Mouse (Mus musculus) lung, embryonic 15.5 days (tissue): ENCODE results near the gene Cadps2. TPM values are rescaled to one million over a fixed set of nuclear protein-coding genes. Genes with fewer than 3 reads are reported as not detected.
A peak's percentile ranks its signal among the peaks of the same experiment; 100 is the strongest.

Experiments used
- ATAC-seq: fragments of 200-750 bp; cut with Nextera tagmentation; 2 replicates; pipeline ENCODE4 v1.8.0; 2017; ENCODE audit warnings: moderate number of reproducible peaks, borderline replicate concordance; ENCODE audit not compliant: low FRiP score, low TSS enrichment; ENCODE audit errors: extremely low read depth
- H3K27ac ChIP-seq: fragments of 300-500 bp; sonication (generic); 2 replicates; pipeline ENCODE4 v1.5.1; 2015; ENCODE audit warnings: moderate library complexity, mild to moderate bottlenecking, inconsistent platforms
- H3K27me3 ChIP-seq: fragments of 300-500 bp; sonication (generic); 2 replicates; pipeline ENCODE4 v1.6.1; 2015; ENCODE audit warnings: inconsistent platforms
- H3K36me3 ChIP-seq: fragments of 300-500 bp; sonication (generic); 2 replicates; pipeline ENCODE4 v1.6.1; 2015; ENCODE audit warnings: inconsistent platforms
- H3K4me1 ChIP-seq: fragments of 300-500 bp; sonication (generic); 2 replicates; pipeline ENCODE4 v1.6.1; 2015; ENCODE audit warnings: inconsistent platforms
- H3K4me2 ChIP-seq: fragments of 300-500 bp; sonication (generic); 2 replicates; pipeline ENCODE4 v1.6.1; 2015; ENCODE audit warnings: inconsistent platforms, mild to moderate bottlenecking, moderate library complexity
- H3K4me3 ChIP-seq: fragments of 300-500 bp; sonication (generic); 2 replicates; pipeline ENCODE4 v1.5.1; 2015; ENCODE audit warnings: mild to moderate bottlenecking, inconsistent platforms
- H3K9ac ChIP-seq: fragments of 300-500 bp; sonication (generic); 2 replicates; pipeline ENCODE4 v1.6.1; 2015; ENCODE audit warnings: inconsistent platforms
- H3K9me3 ChIP-seq: fragments of 300-500 bp; sonication (generic); 2 replicates; pipeline ENCODE4 v1.6.1; 2016; ENCODE audit warnings: inconsistent platforms
- WGBS: fragments of 180-500 bp; shearing (Covaris S2); methylation state at CpG from one replicate; pipeline ENCODE4 v1.1.7; 2015; 5-methylcytosine and 5-hydroxymethylcytosine counted together
- polyA plus RNA-seq: library from polyadenylated mRNA; unstranded; fragments of >200 nt; fragmentation: Nextera tagmentation; extraction: Ambion mirVana; gene quantifications from 2 replicates; pipeline ENCODE4 v1.2.1, GENCODE M21; 2015

Cadps2 gene
- polyA plus RNA-seq, 1 experiment from 2014 or later: 7.9 TPM

GRCm38 (mm10) chr6:23410256-23411049 is 428.8 kb downstream of the Cadps2 start:
- H3K27ac ChIP-seq: no peak overlapping the region
- WGBS: 12% methylated on average over 12 of the region's 12 CpGs
- H3K4me1 ChIP-seq: no peaks in the 10 kb centered on the region
- H3K36me3 ChIP-seq: no peaks in the 10 kb centered on the region
- no peak overlapping the region for H3K4me2 ChIP-seq
- no peaks in the 10 kb centered on the region for H3K27me3 ChIP-seq
- H3K9me3 ChIP-seq: no peaks in the 10 kb centered on the region
- H3K9ac ChIP-seq: no peak overlapping the region
- ATAC-seq: no peak
- H3K4me3 ChIP-seq: no peak overlapping the region

- H3K9me3 ChIP-seq: no peaks in the 10 kb centered on the region
- H3K4me2 ChIP-seq: no peak overlapping the region
- no peak for ATAC-seq
- H3K27me3 ChIP-seq: no peaks in the 10 kb centered on the region
- WGBS: 52% methylated on average over 2 of the region's 2 CpGs
- H3K36me3 ChIP-seq: no peaks in the 10 kb centered on the region
- no peaks in the 10 kb centered on the region for H3K4me1 ChIP-seq
- no peak overlapping the region for H3K27ac ChIP-seq
- no peak overlapping the region for H3K9ac ChIP-seq
- no peak overlapping the region for H3K4me3 ChIP-seq
Measured at GRCm38 (mm10) chr6:23394131-23394530, 445.1 kb downstream of the Cadps2 start.

- Histone ChIP-seq H3K4me1 (no peaks in the 10 kb centered on the region), H3K4me2 (no peak overlapping the region), H3K9ac (no peak overlapping the region), H3K27me3 (no peaks in the 10 kb centered on the region), H3K36me3 (no peaks in the 10 kb centered on the region), H3K27ac (no peak overlapping the region), H3K9me3 (no peaks in the 10 kb centered on the region), H3K4me3 (no peak overlapping the region)
- 84% methylated on average over 4 of the region's 4 CpGs for WGBS
- ATAC-seq: no peak
Measured at GRCm38 (mm10) chr6:23392711-23393110, 446.5 kb downstream of the Cadps2 start.

- Histone ChIP-seq H3K9ac (no peak overlapping the region), H3K4me1 (no peaks in the 10 kb centered on the region), H3K4me3 (no peak overlapping the region), H3K27ac (no peak overlapping the region), H3K9me3 (no peaks in the 10 kb centered on the region), H3K27me3 (no peaks in the 10 kb centered on the region), H3K4me2 (no peak overlapping the region), H3K36me3 (no peaks in the 10 kb centered on the region)
- WGBS: 43% methylated on average over 5 of the region's 5 CpGs
- no peak for ATAC-seq
Measured at GRCm38 (mm10) chr6:23386711-23387110, 452.5 kb downstream of the Cadps2 start.

GRCm38 (mm10) chr6:23383004-23383347 is 456.2 kb downstream of the Cadps2 start:
- Histone ChIP-seq H3K27me3 (no peaks in the 10 kb centered on the region), H3K27ac (no peak overlapping the region), H3K36me3 (no peaks in the 10 kb centered on the region), H3K4me2 (no peak overlapping the region), H3K4me1 (no peaks in the 10 kb centered on the region), H3K9me3 (no peaks in the 10 kb centered on the region), H3K9ac (no peak overlapping the region), H3K4me3 (no peak overlapping the region)
- ATAC-seq: no peak
- 48% methylated on average over 1 of the region's 1 CpGs for WGBS

GRCm38 (mm10) chr6:23382283-23383003 is 456.8 kb downstream of the Cadps2 start:
- no peak overlapping the region for H3K9ac ChIP-seq
- 48% methylated on average over 12 of the region's 12 CpGs for WGBS
- no peak overlapping the region for H3K4me2 ChIP-seq
- no peaks in the 10 kb centered on the region for H3K4me1 ChIP-seq
- no peaks in the 10 kb centered on the region for H3K36me3 ChIP-seq
- H3K27me3 ChIP-seq: no peaks in the 10 kb centered on the region
- no peaks in the 10 kb centered on the region for H3K9me3 ChIP-seq
- no peak overlapping the region for H3K27ac ChIP-seq
- H3K4me3 ChIP-seq: no peak overlapping the region
- ATAC-seq: no peak

GRCm38 (mm10) chr6:23376327-23376726 is 462.9 kb downstream of the Cadps2 start:
- Histone ChIP-seq H3K27ac (no peak overlapping the region), H3K9me3 (no peaks in the 10 kb centered on the region), H3K36me3 (no peaks in the 10 kb centered on the region), H3K4me2 (no peak overlapping the region), H3K27me3 (no peaks in the 10 kb centered on the region), H3K4me1 (no peaks in the 10 kb centered on the region), H3K4me3 (no peak overlapping the region), H3K9ac (no peak overlapping the region)
- peak; percentile 62; the same call in 1 of the 2 replicates for ATAC-seq
- WGBS: 59% methylated on average over 7 of the region's 7 CpGs

GRCm38 (mm10) chr6:23361842-23362451 is 477.3 kb downstream of the Cadps2 start:
- Histone ChIP-seq H3K4me3 (no peak overlapping the region), H3K27me3 (no peaks in the 10 kb centered on the region), H3K4me2 (no peak overlapping the region), H3K27ac (no peak overlapping the region), H3K4me1 (no peaks in the 10 kb centered on the region), H3K36me3 (no peaks in the 10 kb centered on the region), H3K9ac (no peak overlapping the region), H3K9me3 (no peaks in the 10 kb centered on the region)
- WGBS: 76% methylated on average over 8 of the region's 8 CpGs
- ATAC-seq: no peak

GRCm38 (mm10) chr6:23360596-23360995 is 478.6 kb downstream of the Cadps2 start:
- Histone ChIP-seq H3K36me3 (no peaks in the 10 kb centered on the region), H3K4me1 (no peaks in the 10 kb centered on the region), H3K9ac (no peak overlapping the region), H3K4me3 (no peak overlapping the region), H3K27me3 (no peaks in the 10 kb centered on the region), H3K9me3 (no peaks in the 10 kb centered on the region), H3K27ac (no peak overlapping the region), H3K4me2 (no peak overlapping the region)
- 59% methylated on average over 2 of the region's 2 CpGs for WGBS
- ATAC-seq: no peak

GRCm38 (mm10) chr6:23356141-23356540 is 483.1 kb downstream of the Cadps2 start:
- 53% methylated on average over 4 of the region's 4 CpGs for WGBS
- H3K27me3 ChIP-seq: no peaks in the 10 kb centered on the region
- no peaks in the 10 kb centered on the region for H3K4me1 ChIP-seq
- no peaks in the 10 kb centered on the region for H3K9me3 ChIP-seq
- no peak for ATAC-seq
- H3K27ac ChIP-seq: no peak overlapping the region
- no peak overlapping the region for H3K9ac ChIP-seq
- H3K4me3 ChIP-seq: no peak overlapping the region
- H3K36me3 ChIP-seq: no peaks in the 10 kb centered on the region
- H3K4me2 ChIP-seq: no peak overlapping the region

GRCm38 (mm10) chr6:23353480-23353879 is 485.7 kb downstream of the Cadps2 start:
- no peak for ATAC-seq
- H3K4me3 ChIP-seq: no peak overlapping the region
- H3K4me2 ChIP-seq: no peak overlapping the region
- H3K27ac ChIP-seq: no peak overlapping the region
- H3K4me1 ChIP-seq: no peaks in the 10 kb centered on the region
- 5% methylated on average over 7 of the region's 7 CpGs for WGBS
- H3K9ac ChIP-seq: no peak overlapping the region
- H3K36me3 ChIP-seq: no peaks in the 10 kb centered on the region
- no peaks in the 10 kb centered on the region for H3K9me3 ChIP-seq
- H3K27me3 ChIP-seq: no peaks in the 10 kb centered on the region

- Histone ChIP-seq H3K4me2 (no peak overlapping the region), H3K4me3 (no peak overlapping the region), H3K4me1 (no peaks in the 10 kb centered on the region)
Measured at GRCm38 (mm10) chr6:23337411-23338063, 501.7 kb downstream of the Cadps2 start.

More at GRCm38 (mm10) chr6:23337411-23338063, 501.7 kb downstream of the Cadps2 start:
- 55% methylated on average over 7 of the region's 7 CpGs for WGBS
- H3K36me3 ChIP-seq: no peaks in the 10 kb centered on the region
- H3K27me3 ChIP-seq: no peaks in the 10 kb centered on the region
- no peak overlapping the region for H3K9ac ChIP-seq
- H3K9me3 ChIP-seq: no peaks in the 10 kb centered on the region
- no peak overlapping the region for H3K27ac ChIP-seq
- no peak for ATAC-seq
